Mouse (Mus musculus) layer of hippocampus, adult 2 months (tissue): ENCODE data around the gene Atp6ap1l. TPM values are rescaled to one million over a fixed set of nuclear protein-coding genes. Genes with fewer than 3 reads are reported as not detected.
"Not testable (repeated sequence)": the region's sequence is repeated elsewhere in the genome, so short reads cannot be mapped to it uniquely, and the experiment has no call there.

ENCODE experiments used
- DNase-seq, 2 experiments: peaks; one replicate each; pipeline ENCODE4 v3.0.0; 2022; ENCODE audit warnings: low spot score in 2 of 2
- H3K27ac ChIP-seq: fragments of 200-600 bp; 2 replicates; pipeline ENCODE4 v1.8.1; 2022
- H3K4me3 ChIP-seq: fragments of 200-600 bp; 2 replicates; pipeline ENCODE4 v1.8.1; 2022; ENCODE audit warnings: mild to moderate bottlenecking
- CTCF ChIP-seq: fragments of 200-600 bp; conservative IDR thresholded peaks from 2 replicates; pipeline ENCODE4 v1.8.1; 2022; ENCODE audit warnings: antibody characterized with exemption, mild to moderate bottlenecking, moderate library complexity
- long read RNA-seq, 2 experiments: library from polyadenylated mRNA; stranded (forward); transcript quantifications; one replicate each; pipeline ENCODE4 v2.0.0; 2021; ENCODE audit warnings: borderline mapping rate in 2 of 2
- total RNA-seq, 2 experiments: library from RNA; stranded (reverse); gene quantifications; 2 replicates each; pipeline ENCODE4 v1.2.3; 2021

Gene Atp6ap1l
- total RNA-seq = 1 to 10 TPM; 3.1 TPM
- long read RNA-seq, experiment 1, partial matches to known transcripts = 0 of 1 reads
- long read RNA-seq, experiment 1, other reads (novel, unspliced or antisense) = 1 of 1 reads
- long read RNA-seq, experiment 2, partial matches to known transcripts = 2 of 3 reads
- long read RNA-seq, experiment 2, other reads (novel, unspliced or antisense) = 0 of 3 reads

DNA sequence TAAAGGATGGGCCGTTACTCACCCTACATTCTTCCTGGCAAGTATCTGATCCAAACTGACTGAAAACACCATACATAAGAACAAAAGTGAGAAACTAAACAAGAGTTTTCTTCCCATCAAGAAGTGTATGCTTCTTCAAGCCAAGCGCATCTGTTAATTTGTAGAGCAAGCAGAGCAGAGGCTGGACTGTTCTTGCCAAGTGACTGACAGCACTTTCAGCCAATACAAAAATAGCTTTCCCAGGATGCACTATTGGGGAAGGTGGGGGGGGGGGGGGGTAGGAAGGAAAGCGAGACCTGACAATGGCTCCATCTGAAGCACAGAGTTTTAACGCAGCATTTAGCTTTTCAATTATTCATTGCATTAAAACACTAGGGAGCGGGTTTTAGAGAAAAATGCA, at the start of gene Atp6ap1l:
Gene Atp6ap1l, minus strand, starts transcription at position 180 of the 400 bp plus-strand sequence.
- no peak for DNase-seq
- H3K27ac ChIP-seq = no peak within 1 kb of the TSS
- TF ChIP-seq CTCF = no peak
- no peak within 1 kb of the TSS for H3K4me3 ChIP-seq

DNA sequence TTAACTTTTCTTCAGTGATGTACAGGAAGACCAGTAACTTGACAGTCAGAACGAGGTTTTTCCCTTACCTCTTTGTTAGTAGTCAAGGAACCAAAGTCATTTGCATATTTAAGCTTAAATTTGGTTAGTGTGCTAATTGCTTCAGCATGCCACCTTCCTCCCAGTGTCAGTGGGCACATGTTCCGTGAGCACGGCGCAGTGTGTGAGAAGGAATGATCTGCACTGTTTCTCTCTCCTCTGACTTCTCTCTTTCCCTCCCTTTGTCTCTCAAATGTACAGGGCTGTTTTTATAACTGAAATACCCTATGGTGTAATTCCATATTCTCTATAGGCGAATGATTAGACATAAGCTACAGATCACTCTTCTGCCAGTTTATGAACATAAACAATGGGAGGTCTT, 34.4 kb upstream of the Atp6ap1l start:
- Histone ChIP-seq H3K27ac (no peak overlapping the region), H3K4me3 (no peak overlapping the region)
- TF ChIP-seq CTCF = no peak
- DNase-seq = no peak

- H3K27ac ChIP-seq = no peak overlapping the region
- no peak overlapping the region for H3K4me3 ChIP-seq
- no peak for TF ChIP-seq CTCF
- DNase-seq = no peak
Observed at GRCm38 (mm10) chr13:90939192-90939591, 34.0 kb upstream of the Atp6ap1l start.

- Histone ChIP-seq H3K4me3 (no peak overlapping the region), H3K27ac (no peak overlapping the region)
- TF ChIP-seq CTCF = no peak
- no peak for DNase-seq
Observed at GRCm38 (mm10) chr13:90935852-90936251, 30.7 kb upstream of the Atp6ap1l start.

- TF ChIP-seq CTCF = no peak
- Histone ChIP-seq H3K27ac (no peak overlapping the region), H3K4me3 (no peak overlapping the region)
- no peak for DNase-seq
Observed at GRCm38 (mm10) chr13:90933256-90933655, 28.1 kb upstream of the Atp6ap1l start.

DNA sequence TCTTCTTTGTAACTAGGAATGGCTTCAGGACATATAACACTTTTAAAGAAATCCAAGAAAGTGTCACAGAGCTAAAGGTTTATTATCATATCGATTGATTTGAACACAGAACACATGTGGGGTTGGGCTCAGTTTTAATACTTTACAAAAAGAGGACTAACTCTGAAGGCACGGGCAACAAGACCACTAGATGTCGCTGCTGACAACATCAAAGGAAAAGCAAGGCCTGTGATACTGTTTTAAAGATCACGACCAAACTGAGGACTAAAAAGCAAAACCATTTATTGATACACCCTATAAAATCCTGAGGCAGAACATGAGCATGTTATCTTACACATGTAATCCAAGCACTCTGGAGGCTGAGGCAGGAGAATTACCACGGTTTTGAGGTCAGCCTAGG, 24.7 kb upstream of the Atp6ap1l start:
- peak; percentile 89 for TF ChIP-seq CTCF
- DNase-seq = peak; percentile 79 to 82
- H3K27ac ChIP-seq = peak overlapping the region; percentile 14; the same call in 1 of the 2 replicates
- no peak overlapping the region for H3K4me3 ChIP-seq

DNA sequence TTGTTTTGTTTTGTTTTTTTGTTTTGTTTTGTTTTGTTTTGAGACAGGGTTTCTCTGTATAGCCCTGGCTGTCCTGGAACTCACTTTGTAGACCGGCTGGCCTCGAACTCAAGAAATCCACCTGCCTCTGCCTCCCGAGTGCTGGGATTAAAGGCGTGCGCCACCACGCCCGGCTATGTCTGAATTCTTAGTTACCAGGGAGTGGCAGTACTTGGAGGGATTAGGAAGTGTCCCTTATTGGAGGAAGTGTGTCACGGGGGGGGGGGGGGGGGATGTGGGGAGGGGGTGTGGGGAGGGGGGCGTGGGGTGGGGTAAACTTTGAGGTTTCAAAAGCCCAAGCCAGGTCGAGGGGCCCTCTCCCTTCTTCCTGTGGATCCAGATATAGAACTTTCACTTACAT, 23.1 kb upstream of the Atp6ap1l start:
- not testable (repeated sequence) for H3K27ac ChIP-seq, DNase-seq, H3K4me3 ChIP-seq

DNA sequence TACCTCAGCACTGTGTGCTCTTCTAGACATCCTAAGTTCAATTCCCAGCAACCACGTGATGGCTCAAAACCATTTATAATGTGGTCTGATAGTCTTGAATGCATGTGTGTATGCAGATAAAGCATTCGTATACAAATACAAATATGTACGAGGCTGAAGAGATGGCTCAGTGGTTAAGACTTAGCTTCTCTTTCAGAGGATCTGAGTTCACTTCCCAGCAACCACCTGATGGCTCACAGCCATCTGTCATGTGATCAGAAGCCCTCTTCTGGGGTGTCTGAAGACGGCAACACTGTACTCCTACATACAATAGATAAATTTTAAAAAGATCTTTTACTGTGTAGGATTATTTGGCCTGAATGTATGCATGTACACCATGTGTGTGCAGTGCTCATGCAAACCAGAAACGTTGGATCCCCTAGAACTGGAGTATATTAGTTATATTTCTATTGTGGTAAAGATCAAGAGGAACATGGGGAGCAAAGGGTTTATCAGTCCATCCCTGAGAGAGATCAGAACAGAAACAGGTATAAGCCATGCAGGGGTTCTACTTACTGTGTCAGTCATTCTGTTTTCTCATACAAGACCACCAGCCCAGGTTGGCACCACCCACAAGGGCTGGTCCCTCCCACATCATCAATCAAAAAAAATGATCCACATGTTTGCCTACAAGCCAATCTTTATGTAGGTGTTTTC, 21.9 kb upstream of the Atp6ap1l start:
- no peak for DNase-seq
- no peak overlapping the region for H3K27ac ChIP-seq
- no peak for TF ChIP-seq CTCF
- no peak overlapping the region for H3K4me3 ChIP-seq

DNA sequence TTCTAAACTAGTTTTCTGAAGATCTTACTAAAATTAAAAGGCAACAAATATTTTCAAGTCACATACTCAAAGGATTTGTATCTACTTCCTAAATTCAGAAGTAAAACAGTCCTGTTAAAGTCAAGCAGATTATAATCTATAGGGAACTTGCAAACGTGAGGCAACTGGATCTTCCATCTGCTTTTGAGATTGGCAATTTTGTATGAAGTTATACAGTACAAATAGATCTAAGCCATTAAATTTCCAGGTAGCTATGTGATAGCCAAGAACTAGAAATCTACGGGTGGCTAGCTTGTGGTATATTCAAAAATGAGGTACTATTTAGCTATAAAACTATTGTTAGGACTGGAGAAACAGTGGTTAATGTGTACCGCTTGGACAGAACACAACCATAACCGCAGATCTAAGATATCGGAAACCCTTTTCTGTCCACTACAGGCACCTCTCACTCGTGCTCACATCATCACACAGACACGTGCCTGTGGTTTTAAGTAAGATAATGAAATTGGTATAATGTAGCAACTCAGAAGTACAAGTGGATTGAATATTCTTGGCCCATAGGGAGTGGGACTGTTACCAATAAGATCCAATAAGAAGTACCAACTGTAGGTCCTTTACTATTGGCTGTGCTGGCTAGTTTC, 21.1 kb upstream of the Atp6ap1l start:
- H3K4me3 ChIP-seq = no peak overlapping the region
- DNase-seq = no peak
- no peak overlapping the region for H3K27ac ChIP-seq
- no peak for TF ChIP-seq CTCF

DNA sequence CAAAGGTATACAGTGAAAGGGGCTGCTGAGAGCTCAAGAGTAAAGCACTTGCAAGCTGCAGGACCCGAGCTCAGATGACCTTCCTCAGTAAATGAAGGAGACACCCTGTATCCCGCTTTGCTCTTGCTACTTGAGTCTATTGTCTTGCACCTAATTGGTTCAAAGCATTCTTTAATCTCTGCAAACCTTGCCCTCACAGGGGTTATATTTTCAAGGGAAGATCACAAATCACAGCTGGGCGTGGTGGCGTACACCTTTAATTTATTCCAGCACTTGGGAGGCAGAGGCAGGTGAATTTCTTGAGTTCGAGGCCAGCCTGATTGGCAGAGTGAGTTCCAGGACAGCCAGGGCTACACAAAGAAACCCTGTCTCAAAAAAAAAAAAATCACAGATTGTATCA, 20.0 kb upstream of the Atp6ap1l start:
- Histone ChIP-seq H3K4me3 (no peak overlapping the region), H3K27ac (no peak overlapping the region)
- TF ChIP-seq CTCF = no peak
- DNase-seq = no peak

GRCm38 (mm10) chr13:90924072-90924471, 18.9 kb upstream of the Atp6ap1l start:
- TF ChIP-seq CTCF = no peak
- peak overlapping the region; percentile 99 for H3K4me3 ChIP-seq

DNA sequence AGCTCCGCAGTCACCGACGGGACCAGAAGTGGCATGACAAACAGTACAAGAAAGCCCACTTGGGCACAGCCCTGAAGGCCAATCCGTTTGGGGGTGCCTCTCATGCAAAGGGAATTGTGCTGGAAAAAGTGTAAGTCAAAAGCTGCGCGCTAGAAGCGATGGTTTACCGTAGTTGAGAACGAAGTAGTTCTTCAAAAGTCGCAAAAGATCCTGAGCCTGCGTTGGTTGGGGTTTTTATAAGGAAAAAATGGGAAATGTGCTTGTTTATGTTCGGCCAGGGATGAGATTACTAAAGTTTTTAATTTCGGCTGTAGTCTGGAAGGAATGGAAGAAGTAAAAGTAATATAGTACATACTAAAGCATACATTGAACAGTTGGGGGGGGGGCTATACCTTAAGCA, 18.5 kb upstream of the Atp6ap1l start:
- Histone ChIP-seq H3K27ac (peak overlapping the region; percentile 99), H3K4me3 (peak overlapping the region; percentile 99)
- DNase-seq = not testable (repeated sequence)

More at GRCm38 (mm10) chr13:90924072-90924471, 18.9 kb upstream of the Atp6ap1l start:
- no peak for DNase-seq
- no peak overlapping the region; the same call in 1 of the 2 replicates for H3K27ac ChIP-seq

GRCm38 (mm10) chr13:90922751-90923612, 17.8 kb upstream of the Atp6ap1l start, which contains the start of gene Rps23:
Gene Rps23 (plus strand): TSS chr13:90922958.
- H3K4me3 ChIP-seq = peak within 1 kb of the TSS; percentile 99
- peak within 1 kb of the TSS; percentile 99 for H3K27ac ChIP-seq
- peak; percentile 87 for DNase-seq
- TF ChIP-seq CTCF = no peak
